Mouse (Mus musculus): ENCODE measurements around the gene Wdfy4. TPM values are rescaled to one million over a fixed set of nuclear protein-coding genes. Genes with fewer than 3 reads are reported as not detected.

Wdfy4 gene
- total RNA-seq, 2 experiments from 2014 or later, result 2.4 to 5.8 TPM

Other genes starting within 250 kb of the Wdfy4 start
- under 1 TPM; 0.70 to 0.76 TPM for gene Lrrc18, start 194.1 kb downstream of the Wdfy4 start, total RNA-seq (2021)
- gene Arhgap22, start 28.5 kb upstream of the Wdfy4 start, total RNA-seq (2021), result 1 to 10 TPM; 5.6 to 6.3 TPM

Measured in adrenal gland, adult 18-20 months (tissue).